Mouse (Mus musculus): ENCODE measurements around the gene Rbm12.

DNA sequence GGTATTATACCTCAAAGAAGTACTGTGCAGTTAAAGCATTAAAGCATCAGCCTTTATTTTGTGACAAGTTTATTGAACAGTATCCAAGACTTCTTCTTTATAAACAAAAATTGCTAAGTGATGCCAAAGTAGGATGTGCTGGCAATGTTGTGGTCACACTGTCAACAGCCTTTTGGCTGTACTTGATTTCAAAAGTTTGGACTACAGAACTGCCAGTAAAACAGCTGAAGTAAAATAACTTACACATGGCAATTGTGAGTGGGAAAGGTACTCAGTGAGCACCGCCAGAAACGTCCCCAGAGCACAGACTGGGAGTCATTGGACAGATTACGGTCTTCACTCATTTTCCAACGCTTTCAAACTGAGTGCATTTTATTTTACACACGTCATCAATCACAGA is 19.9 kb downstream of the Rbm12 start:
- TF ChIP-seq CTCF (IDR thresholded peaks at IDR 0.05; ENCODE audit: borderline replicate concordance, insufficient read depth, low read depth, low read length) (no peak), POLR2A (IDR thresholded peaks at IDR 0.05; ENCODE audit: borderline replicate concordance, insufficient read depth, low read length) (no peak)
